Mouse (Mus musculus) hindbrain, postnatal 0 days (tissue): ENCODE data around the gene Cyp4a12b. TPM values are rescaled to one million over a fixed set of nuclear protein-coding genes. Genes with fewer than 3 reads are reported as not detected.
"Not testable (repeated sequence)": the region's sequence is repeated elsewhere in the genome, so short reads cannot be mapped to it uniquely, and the experiment has no call there.

Experiments
- ATAC-seq: fragments of 200-750 bp; cut with Nextera tagmentation; 2 replicates; pipeline ENCODE4 v1.8.0; 2017; ENCODE audit warnings: mild to moderate bottlenecking, moderate TSS enrichment, moderate library complexity
- DNase-seq: peaks from one replicate; pipeline ENCODE4 v3.0.0-alpha.2; 2015; ENCODE audit warnings: low spot score
- H3K27ac ChIP-seq: fragments of 300-500 bp; sonication (generic); 2 replicates; pipeline ENCODE4 v1.5.1; 2014; ENCODE audit warnings: mild to moderate bottlenecking
- H3K27me3 ChIP-seq: fragments of 300-500 bp; sonication (generic); 2 replicates; pipeline ENCODE4 v1.6.1; 2014; ENCODE audit warnings: low read length, mixed read lengths; ENCODE audit not compliant: insufficient read depth
- H3K36me3 ChIP-seq: fragments of 300-500 bp; sonication (generic); 2 replicates; pipeline ENCODE4 v1.6.1; 2014; ENCODE audit warnings: low read length, mixed read lengths; ENCODE audit not compliant: insufficient read depth
- H3K4me1 ChIP-seq: fragments of 300-500 bp; sonication (generic); 2 replicates; pipeline ENCODE4 v1.6.1; 2014; ENCODE audit warnings: antibody characterized with exemption, low read length, mixed read lengths; ENCODE audit not compliant: insufficient read depth
- H3K4me2 ChIP-seq: fragments of 300-500 bp; sonication (generic); 2 replicates; pipeline ENCODE4 v1.6.1; 2014; ENCODE audit warnings: low read depth, mild to moderate bottlenecking, low read length, moderate library complexity, mixed read lengths
- H3K4me3 ChIP-seq: fragments of 300-500 bp; sonication (generic); 2 replicates; pipeline ENCODE4 v1.5.1; 2014; ENCODE audit warnings: low read length
- H3K9ac ChIP-seq: fragments of 300-500 bp; sonication (generic); replicated peaks from 2 replicates; pipeline ENCODE4 v1.6.1; 2014; ENCODE audit warnings: mild to moderate bottlenecking, low read length, moderate library complexity, mixed read lengths
- H3K9me3 ChIP-seq: fragments of 300-500 bp; sonication (generic); 2 replicates; pipeline ENCODE4 v1.6.1; 2016; ENCODE audit warnings: low read length, mixed read lengths
- CTCF ChIP-seq: IDR thresholded peaks from 2 replicates; pipeline ENCODE4 v1.5.1; 2016; ENCODE audit warnings: antibody characterized with exemption, control low read depth, low read depth
- WGBS: fragments of 180-500 bp; shearing (Covaris S2); extraction: QIAGEN DNeasy Blood & Tissue Kit; methylation state at CpG from one replicate; pipeline ENCODE4 v1.1.7; 2014; 5-methylcytosine and 5-hydroxymethylcytosine counted together
- polyA plus RNA-seq: library from polyadenylated mRNA; unstranded; fragments of >200 nt; fragmentation: Nextera tagmentation; extraction: Ambion mirVana; gene quantifications from 2 replicates; pipeline ENCODE4 v1.2.1, GENCODE M21; 2015
- total RNA-seq: library from RNA; depleted of rRNA; stranded (reverse); fragments of >200 nt; gene quantifications from 2 replicates; pipeline ENCODE4 v1.2.3, GENCODE M21; 2014; rRNA removed

The Cyp4a12b gene
- total and polyA plus RNA-seq, 2 experiments from 2014 or later: not detected

GRCm38 (mm10) chr4:115476051-115476450, 64.6 kb downstream of the Cyp4a12b start:
- not testable (repeated sequence) for H3K9me3 ChIP-seq, H3K4me1 ChIP-seq, H3K4me2 ChIP-seq, ATAC-seq, H3K36me3 ChIP-seq, DNase-seq, H3K9ac ChIP-seq, H3K27me3 ChIP-seq, H3K27ac ChIP-seq, H3K4me3 ChIP-seq
- TF ChIP-seq CTCF: peak; percentile 32

GRCm38 (mm10) chr4:115481006-115481652, 69.7 kb downstream of the Cyp4a12b start:
- H3K4me2 ChIP-seq: no peak overlapping the region
- TF ChIP-seq CTCF: no peak
- no peaks in the 10 kb centered on the region for H3K4me1 ChIP-seq
- no peak overlapping the region for H3K27ac ChIP-seq
- DNase-seq (no peak), ATAC-seq (no peak)
- WGBS: 77% methylated on average over 6 of the region's 6 CpGs
- no peaks in the 10 kb centered on the region for H3K9me3 ChIP-seq
- no peak overlapping the region for H3K9ac ChIP-seq
- no peak overlapping the region for H3K4me3 ChIP-seq
- H3K36me3 ChIP-seq: no peaks in the 10 kb centered on the region
- H3K27me3 ChIP-seq: no peaks in the 10 kb centered on the region

Other genes starting within 250 kb of the Cyp4a12b start
- gene Cyp4a29, start 169.5 kb upstream of the Cyp4a12b start, total RNA-seq: not detected in 2 replicates
- gene Cyp4a29, start 169.5 kb upstream of the Cyp4a12b start, polyA plus RNA-seq: not detected in 2 replicates
- gene Cyp4a12a, start 112.6 kb upstream of the Cyp4a12b start, total RNA-seq: not detected in 2 replicates
- gene Cyp4a12a, start 112.6 kb upstream of the Cyp4a12b start, polyA plus RNA-seq: not detected in 2 replicates
- gene Cyp4a30b, start 41.0 kb downstream of the Cyp4a12b start, total RNA-seq: not detected in 2 replicates
- not detected in 2 replicates for gene Cyp4a30b, start 41.0 kb downstream of the Cyp4a12b start, polyA plus RNA-seq
- not detected in 2 replicates for gene Cyp4a14, start 84.5 kb downstream of the Cyp4a12b start, total RNA-seq
- not detected in 2 replicates for gene Cyp4a14, start 84.5 kb downstream of the Cyp4a12b start, polyA plus RNA-seq
- not detected in 2 replicates for gene Cyp4a10, start 106.6 kb downstream of the Cyp4a12b start, total RNA-seq
- gene Cyp4a10, start 106.6 kb downstream of the Cyp4a12b start, polyA plus RNA-seq: not detected in 2 replicates
- gene Cyp4a31, start 152.0 kb downstream of the Cyp4a12b start, total RNA-seq: not detected in 2 replicates
- gene Cyp4a31, start 152.0 kb downstream of the Cyp4a12b start, polyA plus RNA-seq: not detected in 2 replicates
- gene Cyp4a32, start 189.3 kb downstream of the Cyp4a12b start, total RNA-seq: not detected in 2 replicates
- gene Cyp4a32, start 189.3 kb downstream of the Cyp4a12b start, polyA plus RNA-seq: not detected in 2 replicates
- gene Cyp4b1, start 236.1 kb downstream of the Cyp4a12b start, total RNA-seq: 1.3 and 1.8 TPM in 2 replicates
- gene Cyp4b1, start 236.1 kb downstream of the Cyp4a12b start, polyA plus RNA-seq: 1.4 and 1.6 TPM in 2 replicates